Mouse (Mus musculus): ENCODE measurements around the gene Mrgprh. TPM values are rescaled to one million over a fixed set of nuclear protein-coding genes. Genes with fewer than 3 reads are reported as not detected.
"Not testable (repeated sequence)": the region's sequence is repeated elsewhere in the genome, so short reads cannot be mapped to it uniquely, and the experiment has no call there.

Gene Mrgprh
- polyA plus RNA-seq, 1 experiment from 2014 or later, result not detected

GRCm38 (mm10) chr17:12892033-12892432 is 16.2 kb downstream of the Mrgprh start:
- WGBS, result 82% methylated on average over 9 of the region's 9 CpGs
- no peak overlapping the region for H3K4me2 ChIP-seq (replicated peaks; ENCODE audit: low read depth, low read length)
- no peak overlapping the region for H3K4me3 ChIP-seq (ENCODE audit: low read depth, low read length)
- no peaks in the 10 kb centered on the region for H3K36me3 ChIP-seq (ENCODE audit: insufficient read depth, low read length)
- no peak overlapping the region for H3K9ac ChIP-seq (replicated peaks; ENCODE audit: low read depth)
- TF ChIP-seq EP300 (IDR thresholded peaks at IDR 0.05), result no peak
- TF ChIP-seq CTCF (IDR thresholded peaks at IDR 0.05), result no peak
- no peaks in the 10 kb centered on the region for H3K4me1 ChIP-seq (ENCODE audit: insufficient read depth, low read depth, low read length)
- H3K9me3 ChIP-seq (ENCODE audit: low read length), result no peaks in the 10 kb centered on the region
- DNase-seq (ENCODE audit: low spot score), result no peak
- no peak overlapping the region for H3K27ac ChIP-seq (ENCODE audit: low read length)
- no peak for ATAC-seq
- no peaks in the 10 kb centered on the region for H3K27me3 ChIP-seq (replicated peaks; ENCODE audit: insufficient read depth, low read length)

- WGBS, result 84% methylated on average over 5 of the region's 5 CpGs
- ATAC-seq, result no peak
- Histone ChIP-seq H3K36me3 (ENCODE audit: insufficient read depth, low read length) (no peaks in the 10 kb centered on the region), H3K27me3 (replicated peaks; ENCODE audit: insufficient read depth, low read length) (no peaks in the 10 kb centered on the region), H3K4me2 (replicated peaks; ENCODE audit: low read depth, low read length) (no peak overlapping the region), H3K4me1 (ENCODE audit: insufficient read depth, low read depth, low read length) (no peaks in the 10 kb centered on the region), H3K9ac (replicated peaks; ENCODE audit: low read depth) (no peak overlapping the region), H3K9me3 (ENCODE audit: low read length) (no peaks in the 10 kb centered on the region), H3K4me3 (ENCODE audit: low read depth, low read length) (no peak overlapping the region), H3K27ac (ENCODE audit: low read length) (no peak overlapping the region)
- DNase-seq (ENCODE audit: low spot score), result no peak
- TF ChIP-seq EP300 (IDR thresholded peaks at IDR 0.05), result no peak
- TF ChIP-seq CTCF (IDR thresholded peaks at IDR 0.05), result no peak
Measured at GRCm38 (mm10) chr17:12897674-12898073, 21.8 kb downstream of the Mrgprh start.

DNA sequence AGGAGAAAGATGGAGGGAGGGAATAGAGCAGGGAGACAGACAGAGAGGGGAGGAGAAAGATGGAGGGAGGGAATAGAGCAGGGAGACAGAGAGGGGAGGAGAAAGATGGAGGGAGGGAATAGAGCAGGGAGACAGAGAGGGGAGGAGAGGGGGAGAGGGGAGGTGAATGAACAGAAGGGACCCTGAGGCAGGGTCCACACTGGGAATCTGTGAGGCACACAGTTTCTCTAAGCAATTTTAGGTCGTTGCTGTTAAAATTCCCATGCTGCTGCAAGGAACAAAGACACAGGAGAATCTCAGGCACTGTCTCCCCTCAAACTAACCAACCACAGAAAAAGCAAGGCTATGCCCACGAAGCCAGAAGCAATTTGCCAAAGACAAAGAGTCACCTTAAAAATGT is 22.8 kb downstream of the Mrgprh start:
- H3K27ac ChIP-seq (ENCODE audit: low read length); ATAC-seq; H3K27me3 ChIP-seq (replicated peaks; ENCODE audit: insufficient read depth, low read length); H3K4me3 ChIP-seq (ENCODE audit: low read depth, low read length); H3K9me3 ChIP-seq (ENCODE audit: low read length); H3K4me2 ChIP-seq (replicated peaks; ENCODE audit: low read depth, low read length); H3K36me3 ChIP-seq (ENCODE audit: insufficient read depth, low read length); H3K9ac ChIP-seq (replicated peaks; ENCODE audit: low read depth); H3K4me1 ChIP-seq (ENCODE audit: insufficient read depth, low read depth, low read length); DNase-seq (ENCODE audit: low spot score): not testable (repeated sequence)
- 59% methylated on average over 2 of the region's 2 CpGs for WGBS

GRCm38 (mm10) chr17:12902291-12902690 is 26.5 kb downstream of the Mrgprh start:
- WGBS, result 77% methylated on average over 6 of the region's 6 CpGs
- Histone ChIP-seq H3K9me3 (ENCODE audit: low read length) (no peaks in the 10 kb centered on the region), H3K4me3 (ENCODE audit: low read depth, low read length) (no peak overlapping the region), H3K9ac (replicated peaks; ENCODE audit: low read depth) (no peak overlapping the region), H3K27ac (ENCODE audit: low read length) (peak overlapping the region; percentile 61; the same call in 1 of the 2 replicates), H3K4me1 (ENCODE audit: insufficient read depth, low read depth, low read length) (no peaks in the 10 kb centered on the region; the same call in 1 of the 2 replicates), H3K4me2 (replicated peaks; ENCODE audit: low read depth, low read length) (no peak overlapping the region), H3K36me3 (ENCODE audit: insufficient read depth, low read length) (no peaks in the 10 kb centered on the region), H3K27me3 (replicated peaks; ENCODE audit: insufficient read depth, low read length) (no peaks in the 10 kb centered on the region)
- TF ChIP-seq EP300 (IDR thresholded peaks at IDR 0.05), result no peak
- no peak for TF ChIP-seq CTCF (IDR thresholded peaks at IDR 0.05)
- DNase-seq (ENCODE audit: low spot score) (peak; percentile 30), ATAC-seq (peak; percentile 32)

DNA sequence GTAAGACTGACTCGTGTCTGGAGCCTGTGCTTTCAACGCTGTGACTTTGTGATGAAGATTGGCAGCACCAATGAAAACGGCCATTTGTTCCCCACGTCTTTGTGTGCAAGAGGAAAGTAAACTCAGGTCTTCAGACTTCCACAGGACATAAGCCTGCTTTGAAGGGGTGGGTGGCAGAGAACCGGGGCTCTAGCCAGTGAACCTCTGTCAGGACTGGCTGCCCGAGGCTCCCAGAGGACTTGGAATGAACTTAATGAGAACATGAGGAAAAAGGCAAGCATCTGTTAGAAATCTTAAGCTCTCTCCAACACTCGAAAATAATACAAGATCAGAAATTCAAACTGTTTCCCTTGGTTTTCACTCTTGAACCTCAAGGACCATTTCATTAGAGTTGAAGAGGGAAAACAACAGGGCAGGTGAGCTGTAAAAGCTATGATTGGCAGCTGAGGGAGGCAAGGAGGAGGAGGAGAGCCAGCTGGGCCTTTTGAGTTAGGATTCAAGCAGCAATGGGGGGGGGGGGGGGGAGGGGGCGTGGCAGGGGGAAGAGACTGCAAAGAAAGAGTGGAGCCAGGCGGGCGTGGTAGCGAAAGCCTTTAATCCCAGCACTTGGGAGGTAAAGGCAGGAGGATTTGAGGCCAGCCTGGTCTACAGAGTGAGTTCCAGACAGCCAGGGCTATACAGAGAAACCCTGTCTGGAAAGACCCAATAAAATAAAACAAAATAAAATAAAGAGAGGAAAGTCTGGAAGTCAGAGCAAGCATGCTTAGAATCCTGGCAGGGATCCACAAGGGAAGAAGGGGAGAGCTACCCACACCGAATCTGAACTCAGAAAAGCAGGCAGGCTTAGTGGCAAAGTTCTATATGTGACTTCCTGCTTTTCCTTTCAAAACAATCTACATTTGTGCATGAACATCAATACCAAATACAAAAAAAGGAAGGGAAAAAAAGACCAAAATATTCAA is 27.8 kb downstream of the Mrgprh start:
- TF ChIP-seq CTCF (IDR thresholded peaks at IDR 0.05) (no peak), EP300 (IDR thresholded peaks at IDR 0.05) (no peak)
- H3K4me1 ChIP-seq (ENCODE audit: insufficient read depth, low read depth, low read length), result no peaks in the 10 kb centered on the region; the same call in 1 of the 2 replicates
- no peak overlapping the region for H3K9ac ChIP-seq (replicated peaks; ENCODE audit: low read depth)
- DNase-seq (ENCODE audit: low spot score) (peak; percentile 91), ATAC-seq (peak; percentile 91)
- H3K4me3 ChIP-seq (ENCODE audit: low read depth, low read length), result no peak overlapping the region
- WGBS, result 51% methylated on average over 11 of the region's 12 CpGs
- H3K36me3 ChIP-seq (ENCODE audit: insufficient read depth, low read length), result no peaks in the 10 kb centered on the region
- H3K27ac ChIP-seq (ENCODE audit: low read length), result peak overlapping the region; percentile 61
- H3K27me3 ChIP-seq (replicated peaks; ENCODE audit: insufficient read depth, low read length), result no peaks in the 10 kb centered on the region
- no peaks in the 10 kb centered on the region for H3K9me3 ChIP-seq (ENCODE audit: low read length)
- no peak overlapping the region for H3K4me2 ChIP-seq (replicated peaks; ENCODE audit: low read depth, low read length)

DNA sequence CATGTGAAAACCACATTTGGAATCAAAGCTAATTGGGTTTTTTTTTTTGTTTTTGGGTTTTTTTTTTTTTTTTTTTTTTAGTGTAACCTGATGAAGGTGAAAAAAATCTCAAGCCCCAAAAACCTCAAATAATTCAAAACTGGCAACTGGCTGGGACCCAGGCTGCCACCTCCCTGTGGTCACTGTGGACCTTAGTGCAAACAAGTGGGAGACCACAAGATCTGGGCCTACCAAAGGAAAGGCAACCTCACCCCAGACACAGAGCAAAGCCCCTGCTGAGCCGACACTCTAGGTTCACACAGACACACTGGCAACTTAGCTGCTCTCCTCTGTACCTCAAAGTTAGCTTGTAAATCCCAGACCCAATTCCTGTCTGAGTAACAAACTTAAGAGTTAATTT is 28.5 kb downstream of the Mrgprh start:
- WGBS, result 81% methylated on average over 1 of the region's 1 CpGs
- no peaks in the 10 kb centered on the region; the same call in 1 of the 2 replicates for H3K4me1 ChIP-seq (ENCODE audit: insufficient read depth, low read depth, low read length)
- H3K27ac ChIP-seq (ENCODE audit: low read length), result no peak overlapping the region
- TF ChIP-seq CTCF (IDR thresholded peaks at IDR 0.05) (no peak), EP300 (IDR thresholded peaks at IDR 0.05) (no peak)
- no peak for ATAC-seq
- H3K9ac ChIP-seq (replicated peaks; ENCODE audit: low read depth), result no peak overlapping the region
- no peaks in the 10 kb centered on the region for H3K27me3 ChIP-seq (replicated peaks; ENCODE audit: insufficient read depth, low read length)
- no peaks in the 10 kb centered on the region for H3K9me3 ChIP-seq (ENCODE audit: low read length)
- H3K4me3 ChIP-seq (ENCODE audit: low read depth, low read length), result no peak overlapping the region
- no peak overlapping the region for H3K4me2 ChIP-seq (replicated peaks; ENCODE audit: low read depth, low read length)
- no peaks in the 10 kb centered on the region for H3K36me3 ChIP-seq (ENCODE audit: insufficient read depth, low read length)
- no peak for DNase-seq (ENCODE audit: low spot score)
